17 mouse cellular contexts compared by ENCODE assay signal in genomic region chr1:181368789-181369570, GRCm38 (mm10). TPM values are rescaled to one million over a fixed set of nuclear protein-coding genes. Genes with fewer than 3 reads are reported as not detected.
DNase-seq lines count a peak whose midpoint lies in the region; ATAC-seq and TF ChIP-seq lines count a peak whose summit lies in the region.
"Had no signal": no experiment of that assay in that cellular context is flagged by ENCODE, and none has a peak within 500 bp of the region (broad histone marks: within the 10 kb centered on the region; RNA-seq: fewer than 3 reads in every experiment).

No protein-coding gene starts in this region.

- TF ChIP-seq CTCF in forebrain, postnatal 0 days (IDR thresholded peaks at IDR 0.05; ENCODE audit: low read depth), result no peak
- no peak for TF ChIP-seq CTCF in heart, adult 2 months (IDR thresholded peaks at IDR 0.05)

- intact Hi-C loops in left cerebral cortex, postnatal 4 days (cut with DNase I), result no loop called here
- intact Hi-C loops in left cerebral cortex, postnatal 14 days (cut with DNase I), result no loop called here
- intact Hi-C loops in heart, adult 2 months (cut with DNase I), result no loop called here

- no peaks in the 10 kb centered on the region for H3K36me3 ChIP-seq in forebrain, postnatal 0 days (ENCODE audit: insufficient read depth)
- H3K36me3 ChIP-seq in heart, adult 2 months (ENCODE audit: control insufficient read depth, insufficient read depth, low read length), result no peaks in the 10 kb centered on the region
- no peaks in the 10 kb centered on the region for H3K36me3 ChIP-seq in hindbrain, embryonic 12.5 days

- peaks cover 18% of the 10 kb centered on the region for H3K4me1 ChIP-seq in forebrain, postnatal 0 days (ENCODE audit: insufficient read depth)
- no peaks in the 10 kb centered on the region for H3K4me1 ChIP-seq in heart, adult 2 months (ENCODE audit: control insufficient read depth, insufficient read depth, low read length)
- H3K4me1 ChIP-seq in hindbrain, embryonic 12.5 days, result no peaks in the 10 kb centered on the region; the same call in 1 of the 2 replicates

- WGBS in forebrain, postnatal 0 days, result 17% methylated on average over 3 of the region's 3 CpGs
- WGBS in heart, adult 2 months, result 30% methylated on average over 3 of the region's 3 CpGs
- WGBS in hindbrain, embryonic 12.5 days, result 50% methylated on average over 3 of the region's 3 CpGs

- H3K79me2 ChIP-seq in heart, adult 2 months (replicated peaks; ENCODE audit: control insufficient read depth, insufficient read depth, low read length), result no peaks in the 10 kb centered on the region

- H3K4me2 ChIP-seq in forebrain, postnatal 0 days (ENCODE audit: low read depth), result 0 out of 2 replicates have a peak overlapping the region, but pooled peaks have one; percentile 5
- no peak overlapping the region for H3K4me2 ChIP-seq in hindbrain, embryonic 12.5 days (replicated peaks)
- H3K4me2 ChIP-seq: heart, embryonic 11.5 days had no signal

- no peak for TF ChIP-seq EP300 in heart, adult 2 months (IDR thresholded peaks at IDR 0.05; ENCODE audit: insufficient read depth, low read depth, low read length)

- no peak overlapping the region for H3K9ac ChIP-seq in forebrain, postnatal 0 days
- no peak overlapping the region for H3K9ac ChIP-seq in heart, adult 2 months (ENCODE audit: low read depth, low read length)
- H3K9ac ChIP-seq in hindbrain, embryonic 12.5 days, result no peak overlapping the region
- H3K9ac ChIP-seq: liver, embryonic 14.5 days had no signal

- H3K9me3 ChIP-seq in forebrain, postnatal 0 days (ENCODE audit: low read length), result no peaks in the 10 kb centered on the region
- no peaks in the 10 kb centered on the region for H3K9me3 ChIP-seq in hindbrain, embryonic 12.5 days (replicated peaks)

- no peaks in the 10 kb centered on the region for H3K27me3 ChIP-seq in forebrain, postnatal 0 days (ENCODE audit: insufficient read depth, low read length)
- no peaks in the 10 kb centered on the region for H3K27me3 ChIP-seq in heart, adult 2 months (ENCODE audit: control insufficient read depth, insufficient read depth, low read length)
- H3K27me3 ChIP-seq in hindbrain, embryonic 12.5 days, result no peaks in the 10 kb centered on the region

- peak overlapping the region; percentile 59; the same call in 1 of the 2 replicates for H3K27ac ChIP-seq in forebrain, postnatal 0 days (ENCODE audit: low read depth, low read length)
- H3K27ac ChIP-seq in heart, adult 2 months, result no peak overlapping the region
- no peak overlapping the region for H3K27ac ChIP-seq in hindbrain, embryonic 12.5 days
- H3K27ac ChIP-seq: kidney, postnatal 0 days; liver, embryonic 14.5 days; macrophage had no signal

- peak; percentile 19; the same call in 1 of the 2 replicates for ATAC-seq in forebrain, postnatal 0 days
- no peak for ATAC-seq in hindbrain, embryonic 12.5 days (ENCODE audit: low FRiP score)

- peak; percentile 58 for DNase-seq in left cerebral cortex, adult 11 months (ENCODE audit: low spot score)
- DNase-seq in left cerebral cortex, postnatal 4 days, result no peak
- DNase-seq in adipocyte (ENCODE audit: low spot score), result peak; percentile 17
- DNase-seq in forebrain, postnatal 0 days, result peak; percentile 56
- DNase-seq in left cerebral cortex, postnatal 14 days (ENCODE audit: low spot score in 2 of 2), result peak; percentile 63 to 77
- no peak for DNase-seq in embryo, embryonic 9.5 days (ENCODE audit: extremely low spot score)
- no peak for DNase-seq in heart, adult 2 months
- DNase-seq: cerebellum, adult 2 months; embryo, embryonic 11 days; gastrocnemius, postnatal 14 days; heart, postnatal 36 days had no signal

- no peak overlapping the region for H3K4me3 ChIP-seq in forebrain, postnatal 0 days (ENCODE audit: low read depth, low read length)
- no peak overlapping the region for H3K4me3 ChIP-seq in heart, adult 2 months
- H3K4me3 ChIP-seq in hindbrain, embryonic 12.5 days, result no peak overlapping the region

- no peak for TF ChIP-seq POLR2A in heart, adult 2 months (IDR thresholded peaks at IDR 0.05; ENCODE audit: insufficient read depth, low read depth, low read length)

RNA-seq across cellular contexts. Expression of gene Cnih3, which starts 16.6 kb away (rescaled TPM):
- 10 to 100 TPM; 51.7 to 55.9 TPM for total RNA-seq in left cerebral cortex, postnatal 4 days (2021)
- total RNA-seq in forebrain, postnatal 0 days (2014; rRNA removed), result 62.4 and 80.8 TPM in 2 replicates
- 31.1 and 49.3 TPM in 2 replicates for polyA plus RNA-seq in forebrain, postnatal 0 days (2015; fragmentation: Nextera tagmentation; extraction: Ambion mirVana)
- 10 to 100 TPM; 72.5 to 76.0 TPM for total RNA-seq in left cerebral cortex, postnatal 14 days (2021)
- total RNA-seq in heart, adult 2 months (2021), result not detected
- 0.04 TPM in 1 of 2 replicates, not detected in the other for polyA plus RNA-seq in heart, adult 2 months (2012; rRNA removed)
- polyA plus RNA-seq in hindbrain, embryonic 12.5 days (2016; fragmentation: Nextera tagmentation; extraction: Ambion mirVana), result 2.6 and 5.1 TPM in 2 replicates
- total RNA-seq: heart, postnatal 36 days had no signal
- polyA plus RNA-seq: limb, embryonic 11.5 days; macrophage had no signal

Comparison
In these comparisons a context has a peak if more than half of its experiments do, and no peak if none do; other contexts are left out.
1. DNase-seq: peak in left cerebral cortex, adult 11 months (single experiment), adipocyte (single experiment), forebrain, postnatal 0 days (single experiment) and left cerebral cortex, postnatal 14 days (2 of 2); none in left cerebral cortex, postnatal 4 days (single experiment), embryo, embryonic 9.5 days (single experiment) and heart, adult 2 months (0 of 2).
2. RNA of gene Cnih3, which starts 16.6 kb away (total RNA-seq): 72.5 to 76.0 TPM in left cerebral cortex, postnatal 14 days, 62.4 to 80.8 TPM in forebrain, postnatal 0 days and 51.7 to 55.9 TPM in left cerebral cortex, postnatal 4 days; not detected in heart, adult 2 months; every median in the first group is over 10 times any median in the second.